Mouse (Mus musculus): ENCODE data around the gene Mindy2.
A peak's percentile ranks its signal among the peaks of the same experiment; 100 is the strongest.

The Mindy2 gene

GRCm38 (mm10) chr9:70666811-70667210, 9.8 kb upstream of the Mindy2 start:
- DNase-seq (ENCODE audit: low spot score): no peak

DNA sequence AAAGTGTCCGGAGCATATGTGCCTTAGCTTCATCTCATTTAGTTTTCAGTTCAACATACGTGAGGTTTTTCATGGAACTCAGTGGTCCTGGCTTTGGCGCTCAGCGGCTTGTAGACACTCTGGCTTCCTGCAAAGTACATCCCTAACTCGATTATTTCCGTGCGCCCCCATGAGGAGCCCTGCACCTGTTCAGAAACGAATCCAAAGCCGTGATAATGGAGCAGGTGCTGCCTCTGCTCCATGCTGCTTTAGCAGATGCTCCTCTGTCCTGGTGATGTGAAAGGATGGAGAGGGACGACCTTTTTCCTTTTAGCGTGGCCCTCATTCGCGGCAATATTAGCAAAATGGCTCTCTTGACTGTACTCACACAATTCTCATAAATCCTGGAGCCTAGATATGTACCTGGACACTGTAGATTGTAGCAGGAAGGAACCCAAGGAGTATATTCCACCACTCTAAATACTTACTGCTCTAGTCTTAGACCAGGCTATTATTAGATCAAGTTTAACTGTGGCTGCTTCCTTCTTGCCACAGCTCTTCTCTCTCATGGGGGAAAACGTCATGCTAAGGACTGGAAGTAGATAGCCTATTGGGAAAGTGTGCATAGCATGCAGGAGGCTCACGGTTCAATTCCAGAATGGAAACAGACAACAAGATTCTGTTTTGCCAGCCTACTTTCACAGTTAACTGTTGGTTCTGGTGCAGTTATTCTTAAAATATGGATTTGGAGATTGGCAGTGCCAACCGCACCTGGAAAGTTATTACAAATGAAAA, 8.6 kb upstream of the Mindy2 start:
- no peak for DNase-seq (ENCODE audit: low spot score)

GRCm38 (mm10) chr9:70664847-70665246, 7.9 kb upstream of the Mindy2 start:
- DNase-seq (ENCODE audit: low spot score): no peak

- DNase-seq (ENCODE audit: low spot score): no peak
These were observed 1.3 kb upstream of the Mindy2 start for GRCm38 (mm10) chr9:70658266-70658665.

DNA sequence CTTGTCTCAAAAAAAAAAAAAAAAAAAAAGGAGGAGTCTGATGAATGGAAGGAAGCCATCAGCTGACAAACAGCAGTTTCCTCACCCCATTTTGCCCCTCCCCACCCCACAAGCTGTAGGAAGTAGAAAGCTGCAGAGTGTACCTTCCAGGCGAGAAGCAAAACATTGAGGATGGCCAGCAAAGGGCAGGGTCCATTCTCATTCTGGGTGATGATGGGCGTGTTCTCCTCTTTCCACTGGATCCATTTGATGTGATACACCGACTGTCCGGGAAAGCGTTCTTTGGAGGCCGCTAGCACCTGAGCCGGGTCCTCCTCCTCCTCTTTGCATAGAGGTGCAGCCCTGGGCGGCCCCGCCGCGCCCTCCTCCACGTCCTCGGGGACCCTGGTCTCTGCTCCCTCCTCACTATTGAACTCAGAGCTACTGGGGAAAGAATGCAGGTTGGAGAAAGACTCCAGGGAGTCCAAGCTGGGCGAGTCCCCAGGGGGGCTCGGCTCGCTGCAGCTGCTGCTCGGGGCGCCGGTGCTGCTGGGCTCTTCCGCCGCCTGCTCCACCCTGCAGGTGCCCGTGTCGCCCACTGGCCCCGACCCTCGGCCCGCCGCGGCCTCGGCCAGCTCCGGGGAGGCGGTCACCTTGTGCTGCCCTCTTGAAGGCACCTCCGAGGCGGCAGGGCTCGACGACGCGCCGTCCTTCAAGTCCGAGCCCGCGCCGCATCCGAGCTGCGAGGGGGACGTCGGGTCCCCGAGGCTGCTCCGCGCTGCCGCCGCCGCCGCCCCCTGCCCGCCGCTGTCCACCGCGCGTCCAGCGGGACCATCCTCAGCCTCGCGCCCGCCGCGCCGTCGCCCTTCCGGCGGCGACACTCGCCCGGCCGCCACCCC, 605 bp downstream of the Mindy2 start, which contains the start of gene Gm10642:
Gm10642 (plus strand) TSS at position 122 of the 878 bp plus-strand sequence.
- DNase-seq (ENCODE audit: low spot score): peak; percentile 65

GRCm38 (mm10) chr9:70655764-70656129, 1.2 kb downstream of the Mindy2 start:
- no peak for DNase-seq (ENCODE audit: low spot score)

DNA sequence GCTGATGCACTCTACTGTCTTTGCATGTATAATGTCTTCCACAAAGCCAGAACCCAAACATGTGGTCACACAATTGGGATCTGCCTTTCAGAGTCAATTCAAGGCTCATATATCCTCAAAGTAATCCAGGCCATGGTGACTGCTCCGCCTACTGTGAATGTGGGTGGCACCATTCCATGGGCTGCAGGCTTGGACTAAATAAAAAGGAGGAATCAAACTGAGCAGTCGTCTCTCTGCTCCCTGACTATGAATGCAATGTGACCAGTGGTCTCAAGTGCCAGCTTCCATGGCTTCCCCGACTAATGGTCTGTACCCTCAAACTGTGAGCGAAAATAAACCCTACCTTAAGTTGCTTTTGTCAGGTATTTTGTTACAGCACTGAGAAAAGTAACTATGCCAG, 2.5 kb downstream of the Mindy2 start:
- no peak for DNase-seq (ENCODE audit: low spot score)

DNA sequence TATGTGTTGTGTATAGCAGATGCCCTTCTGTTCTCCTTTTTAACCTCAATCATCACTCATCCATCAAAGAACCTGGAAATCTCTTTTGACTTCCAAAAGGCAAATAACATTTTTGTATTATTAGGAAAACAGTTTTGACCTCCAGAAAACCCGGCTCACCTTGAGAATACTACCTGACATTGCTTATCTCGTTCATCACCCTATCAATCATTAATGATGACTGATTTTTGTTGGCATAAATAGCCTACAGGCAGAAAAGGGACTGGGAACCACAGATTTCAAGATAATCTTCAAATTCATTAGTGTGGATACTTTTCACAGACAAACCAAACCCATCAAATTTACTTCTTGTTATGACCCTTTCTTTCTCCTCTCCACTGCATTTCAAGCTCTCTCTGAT, 3.1 kb downstream of the Mindy2 start:
- no peak for DNase-seq (ENCODE audit: low spot score)

GRCm38 (mm10) chr9:70652221-70652620, 4.8 kb downstream of the Mindy2 start:
- DNase-seq (ENCODE audit: low spot score): no peak

DNA sequence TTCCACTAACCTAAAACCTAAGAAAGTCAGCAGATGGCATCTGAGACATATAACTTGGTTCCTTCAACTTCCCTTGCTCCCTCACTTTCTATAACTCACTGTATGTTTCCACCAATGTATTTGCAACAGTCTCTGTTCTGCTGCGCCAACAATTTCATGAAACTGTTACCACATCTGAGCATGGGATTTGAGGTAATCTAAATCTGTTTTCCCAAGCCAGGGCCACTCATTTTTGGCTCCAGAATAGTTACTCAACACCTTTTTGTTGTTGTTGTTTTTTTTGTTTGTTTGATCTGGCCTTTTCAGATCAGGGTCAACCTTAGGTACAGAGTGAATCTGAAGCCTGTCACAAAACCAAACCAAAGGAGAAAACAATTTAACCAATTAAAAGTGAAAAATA, 6.0 kb downstream of the Mindy2 start:
- DNase-seq (ENCODE audit: low spot score): no peak

GRCm38 (mm10) chr9:70650260-70650659, 6.7 kb downstream of the Mindy2 start:
- DNase-seq (ENCODE audit: low spot score): no peak

DNA sequence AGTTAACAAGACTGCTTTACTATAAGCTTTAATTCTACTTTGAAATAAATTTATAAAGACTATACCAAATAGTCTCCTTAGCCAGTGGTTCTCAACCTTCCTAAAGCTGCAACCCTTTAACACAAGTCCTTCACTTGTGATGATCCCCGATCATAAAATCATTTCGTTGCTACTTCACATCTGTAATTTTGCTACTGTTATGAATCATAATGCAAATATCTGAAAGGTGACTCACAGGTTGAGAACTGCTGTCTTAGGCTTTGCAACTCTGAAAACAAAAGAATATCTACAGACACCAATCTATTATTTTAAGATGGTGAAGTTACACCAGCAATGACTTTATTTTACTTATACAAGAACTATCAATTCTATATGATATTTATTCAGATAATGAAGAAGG, 20.2 kb downstream of the Mindy2 start:
- no peak for DNase-seq (ENCODE audit: low spot score)

DNA sequence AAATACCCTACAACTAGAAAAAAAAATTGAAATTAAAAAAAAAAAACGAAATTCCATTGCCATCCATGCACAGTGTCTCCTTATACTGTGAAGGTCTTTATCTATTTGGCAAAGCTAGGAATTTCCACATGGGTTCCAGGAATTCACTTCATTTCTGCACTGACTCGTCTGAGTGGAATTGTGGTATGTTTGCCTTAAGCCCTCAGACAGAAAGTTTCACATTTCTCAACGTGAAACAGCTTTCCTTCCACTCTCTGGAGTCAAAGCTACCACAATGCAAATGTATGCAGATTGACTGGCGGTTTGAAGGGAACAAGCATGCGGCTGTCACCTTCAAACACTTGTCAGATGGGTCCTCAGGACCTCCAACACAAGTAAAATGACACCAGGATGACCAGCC, 25.3 kb downstream of the Mindy2 start:
- no peak for DNase-seq (ENCODE audit: low spot score)

DNA sequence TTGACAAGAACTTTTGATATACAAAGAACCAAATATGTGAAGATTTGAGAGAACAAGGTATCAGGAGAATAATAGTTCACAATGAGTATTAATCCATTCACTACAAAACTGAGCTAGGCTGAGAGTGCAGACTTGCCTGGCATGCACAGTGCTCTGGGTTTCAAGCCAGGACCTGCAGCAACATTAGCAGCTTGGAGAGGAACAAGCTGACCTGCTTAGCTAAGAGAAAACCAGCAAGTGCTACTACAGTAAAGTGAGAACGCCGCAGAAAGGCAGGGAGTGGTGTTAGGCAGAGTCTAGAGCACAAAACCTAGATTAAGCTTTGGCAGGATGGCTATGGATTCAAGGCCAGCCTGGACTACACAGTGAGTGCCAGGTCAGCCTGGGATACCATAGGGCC, 27.3 kb downstream of the Mindy2 start:
- no peak for DNase-seq (ENCODE audit: low spot score)

- no peak for DNase-seq (ENCODE audit: low spot score)
These were observed 45.8 kb downstream of the Mindy2 start for GRCm38 (mm10) chr9:70611026-70611673.

DNA sequence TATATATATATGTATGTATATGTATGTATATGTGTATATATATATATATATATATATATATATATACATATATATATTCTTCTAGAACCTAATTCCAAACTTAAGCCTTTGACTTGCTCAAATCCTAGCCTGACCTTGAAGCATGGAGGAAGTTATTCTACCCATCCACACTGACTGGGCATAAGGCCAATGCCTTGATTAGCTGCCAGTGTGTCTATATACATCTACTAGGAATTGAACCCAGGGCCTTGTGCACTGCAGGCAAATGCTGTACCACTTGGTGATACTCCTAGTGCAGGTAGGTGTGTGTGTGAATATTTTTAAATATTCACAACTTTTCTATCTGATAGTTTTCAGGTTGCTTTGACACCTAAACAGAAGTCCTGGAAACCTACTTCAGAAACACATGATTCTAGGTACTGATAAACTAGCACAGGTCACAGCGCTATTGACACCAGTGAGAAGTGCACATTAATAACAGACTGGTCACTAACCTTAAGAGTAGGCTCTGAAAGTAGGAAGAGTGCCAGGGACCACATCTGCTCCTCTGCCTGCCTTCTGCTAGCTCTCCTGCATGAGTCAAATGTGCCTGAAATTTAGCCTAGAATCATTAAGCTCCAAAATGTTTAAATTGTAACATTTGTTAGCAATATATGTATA, 54.7 kb downstream of the Mindy2 start:
- DNase-seq (ENCODE audit: low spot score): no peak

DNA sequence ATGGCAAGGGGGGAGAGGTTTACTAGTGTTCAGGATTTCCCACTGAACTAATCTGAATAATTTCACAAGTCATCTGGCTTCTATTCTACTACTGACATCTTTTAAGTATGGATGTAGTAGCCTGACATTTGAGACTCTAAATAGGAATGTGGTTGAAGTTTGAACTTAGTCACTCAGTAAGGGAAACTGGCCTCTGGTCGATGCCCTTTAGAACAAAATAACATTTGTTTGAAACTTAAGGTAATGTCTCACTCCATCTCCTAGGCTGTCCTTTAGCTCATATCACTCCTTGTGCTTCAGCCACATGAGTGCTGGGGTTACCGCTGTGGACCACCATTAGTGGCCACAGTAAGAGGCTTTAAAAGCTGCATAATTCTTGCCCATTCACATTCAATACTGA, 58.7 kb downstream of the Mindy2 start:
- DNase-seq (ENCODE audit: low spot score): no peak

DNA sequence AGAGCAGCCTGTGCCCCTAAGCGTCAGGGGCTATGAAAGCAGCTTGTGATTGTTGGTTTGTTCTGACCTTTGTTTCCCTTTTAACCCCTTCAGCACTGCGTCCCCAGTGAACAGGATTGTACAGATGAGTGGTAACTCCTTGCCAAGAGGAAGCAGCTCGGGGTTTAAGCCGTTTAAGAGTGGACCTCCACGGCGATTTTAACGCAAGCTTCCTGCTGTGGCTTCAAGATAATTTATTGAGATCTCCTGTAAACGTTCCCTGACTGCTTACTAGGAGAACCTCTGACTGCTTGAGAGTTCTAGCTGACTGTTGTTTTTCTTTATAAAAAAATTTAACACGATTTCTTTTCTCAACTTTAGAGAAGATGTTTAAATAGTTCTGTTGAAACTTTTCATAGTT, 65.5 kb downstream of the Mindy2 start:
- no peak for DNase-seq (ENCODE audit: low spot score)

DNA sequence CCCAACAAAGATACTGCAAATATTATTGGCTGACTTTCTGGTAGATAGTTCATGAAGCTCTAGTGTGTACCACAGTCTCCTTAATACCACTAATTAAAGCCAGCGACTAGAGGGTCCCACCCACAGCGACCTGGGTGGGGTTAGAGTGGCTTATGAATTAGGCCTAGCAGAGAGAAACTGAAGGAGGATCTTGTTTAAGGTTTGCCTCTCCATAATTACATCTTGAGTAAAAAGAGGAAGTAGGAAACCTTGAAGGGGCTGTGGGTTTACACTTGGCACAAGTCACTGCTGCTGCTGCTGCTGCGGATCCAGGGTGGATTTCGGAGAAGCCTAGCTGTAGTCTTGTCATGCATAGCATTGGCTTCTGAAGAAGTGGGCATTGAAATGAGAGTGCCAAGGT, 66.2 kb downstream of the Mindy2 start:
- DNase-seq (ENCODE audit: low spot score): no peak

DNA sequence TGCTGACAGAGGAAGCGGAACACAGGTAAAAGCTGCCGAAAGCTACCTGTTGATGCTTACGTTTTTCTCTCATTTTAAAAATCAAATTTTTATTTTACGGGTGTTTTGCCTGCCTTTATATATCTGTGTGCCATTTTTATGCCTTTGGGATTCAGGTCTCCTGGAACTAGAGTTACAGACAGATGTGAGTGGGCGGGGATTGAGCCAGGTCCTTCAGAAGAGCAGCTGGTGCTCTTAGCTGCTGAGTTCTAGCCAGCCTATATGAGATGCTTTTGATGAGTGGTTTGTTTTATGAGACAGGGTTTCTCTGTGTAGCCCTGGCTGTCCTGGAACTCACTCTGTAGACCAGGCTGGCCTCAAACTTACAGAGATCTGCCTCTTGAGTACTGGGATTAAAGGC, 69.8 kb downstream of the Mindy2 start:
- no peak for DNase-seq (ENCODE audit: low spot score)

DNA sequence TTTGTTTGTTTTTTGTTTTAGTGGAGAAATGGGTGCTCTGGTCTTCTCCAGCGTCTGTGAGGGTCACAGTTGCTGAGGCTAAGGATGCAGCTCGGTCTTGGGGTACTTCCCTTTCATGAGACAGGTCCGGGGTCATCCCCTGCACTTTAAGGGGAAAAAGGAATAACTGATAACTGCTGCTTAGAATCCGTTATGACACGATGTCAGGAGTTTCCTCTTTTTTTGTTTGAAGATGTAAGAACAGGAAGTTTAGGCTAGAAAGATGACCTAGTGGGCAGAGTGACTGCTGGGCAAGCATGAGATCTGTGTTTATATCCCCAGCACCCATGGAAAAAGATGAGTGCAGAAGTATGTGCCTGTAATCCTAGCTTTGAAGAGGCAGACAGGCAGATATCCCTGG, 71.8 kb downstream of the Mindy2 start:
- no peak for DNase-seq (ENCODE audit: low spot score)

- no peak for DNase-seq (ENCODE audit: low spot score)
These were observed 72.3 kb downstream of the Mindy2 start for GRCm38 (mm10) chr9:70584641-70585040.

Measured in spleen, adult 12 weeks (tissue).